Mouse (Mus musculus) heart, adult 2 months (tissue): ENCODE measurements around the gene Itgb8. TPM values are rescaled to one million over a fixed set of nuclear protein-coding genes. Genes with fewer than 3 reads are reported as not detected.

Experiments
- DNase-seq, 2 experiments: peaks; one replicate each; pipeline ENCODE4 v3.0.0; 2021
- H3K27ac ChIP-seq: fragments of 200-600 bp; 2 replicates; pipeline ENCODE4 v1.8.1; 2022
- H3K27me3 ChIP-seq: fragments of 200-500 bp; 2 replicates; pipeline ENCODE4 v1.6.1; 2012; ENCODE audit warnings: mild to moderate bottlenecking, low read length, inconsistent platforms, mixed read lengths; ENCODE audit not compliant: control insufficient read depth, insufficient read depth
- H3K36me3 ChIP-seq: fragments of 200-500 bp; 2 replicates; pipeline ENCODE4 v1.6.1; 2012; ENCODE audit warnings: low read length, inconsistent platforms; ENCODE audit not compliant: control insufficient read depth, insufficient read depth
- H3K4me1 ChIP-seq: fragments of 200-500 bp; 2 replicates; pipeline ENCODE4 v1.6.1; 2011; ENCODE audit warnings: low read length; ENCODE audit not compliant: control insufficient read depth, insufficient read depth
- H3K4me3 ChIP-seq: fragments of 200-600 bp; 2 replicates; pipeline ENCODE4 v1.8.1; 2022
- H3K79me2 ChIP-seq: fragments of 200-500 bp; replicated peaks from 2 replicates; pipeline ENCODE4 v1.6.1; 2012; ENCODE audit warnings: mild to moderate bottlenecking, inconsistent platforms, low read length, moderate library complexity, mixed read lengths; ENCODE audit not compliant: control insufficient read depth, insufficient read depth
- H3K9ac ChIP-seq: fragments of 200-500 bp; 2 replicates; pipeline ENCODE4 v1.6.1; 2012; ENCODE audit warnings: low read depth, mild to moderate bottlenecking, control low read depth, inconsistent platforms, low read length, mixed read lengths
- CTCF ChIP-seq: fragments of 200-600 bp; IDR thresholded peaks from 2 replicates; pipeline ENCODE4 v1.8.1; 2022; ENCODE audit warnings: antibody characterized with exemption, mild to moderate bottlenecking, moderate library complexity
- EP300 ChIP-seq: fragments of 200-500 bp; IDR thresholded peaks from 2 replicates; pipeline ENCODE4 v1.6.1; 2011; ENCODE audit warnings: low read depth, low read length, control low read depth; ENCODE audit not compliant: insufficient read depth
- POLR2A ChIP-seq: fragments of 200-500 bp; IDR thresholded peaks from 2 replicates; pipeline ENCODE4 v1.6.1; 2011; ENCODE audit warnings: mild to moderate bottlenecking, low read depth, low read length, control low read depth; ENCODE audit not compliant: insufficient read depth
- WGBS: fragments of 180-500 bp; shearing (Covaris S2); methylation state at CpG from one replicate; pipeline ENCODE4 v1.1.7; 2018; 5-methylcytosine and 5-hydroxymethylcytosine counted together
- intact Hi-C: fragments of 180-260 bp; cut with DNase I; formaldehyde crosslinking; loops from one replicate; pipeline ENCODE4 v1.15.1; 2025
- polyA plus RNA-seq: library from polyadenylated mRNA; depleted of rRNA; stranded (reverse); fragments of >200 nt; gene quantifications from 2 replicates; pipeline ENCODE4 v1.2.3, GENCODE M21; 2012
- total RNA-seq, 2 experiments: library from RNA; stranded (reverse); gene quantifications; 2 replicates each; pipeline ENCODE4 v1.2.3; 2021

Itgb8 gene
- total and polyA plus RNA-seq, 3 experiments, result 0.51 to 1.4 (median 1.0) TPM

DNA sequence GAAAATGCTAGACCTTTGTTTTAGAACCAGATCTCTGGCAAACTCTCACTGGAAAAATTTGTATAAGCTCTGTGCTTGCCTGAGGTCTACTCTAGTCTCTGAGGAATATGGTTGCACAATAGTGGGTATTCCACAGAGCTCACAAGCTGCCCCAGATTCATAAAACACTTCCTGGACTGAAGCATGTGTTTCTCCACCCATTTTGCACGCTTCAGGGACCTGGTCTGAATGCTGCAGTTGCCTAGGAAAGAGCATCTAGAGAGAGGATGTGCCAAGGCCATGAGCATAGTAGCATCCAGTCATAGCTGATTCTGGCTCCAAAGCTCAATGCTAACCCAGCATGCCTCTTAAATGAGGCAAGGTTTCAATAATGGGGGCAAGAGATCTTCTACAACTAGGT is 74.4 kb downstream of the Itgb8 start:
- Histone ChIP-seq H3K4me3 (no peak overlapping the region), H3K27me3 (no peaks in the 10 kb centered on the region), H3K27ac (peak overlapping the region; percentile 44), H3K36me3 (no peaks in the 10 kb centered on the region), H3K9ac (no peak overlapping the region), H3K4me1 (no peaks in the 10 kb centered on the region), H3K79me2 (no peaks in the 10 kb centered on the region)
- DNase-seq, result peak; percentile 30 to 56
- intact Hi-C loops, result no loop called here
- TF ChIP-seq POLR2A (no peak), EP300 (no peak), CTCF (no peak)
- WGBS, result 37% methylated on average over 1 of the region's 1 CpGs

DNA sequence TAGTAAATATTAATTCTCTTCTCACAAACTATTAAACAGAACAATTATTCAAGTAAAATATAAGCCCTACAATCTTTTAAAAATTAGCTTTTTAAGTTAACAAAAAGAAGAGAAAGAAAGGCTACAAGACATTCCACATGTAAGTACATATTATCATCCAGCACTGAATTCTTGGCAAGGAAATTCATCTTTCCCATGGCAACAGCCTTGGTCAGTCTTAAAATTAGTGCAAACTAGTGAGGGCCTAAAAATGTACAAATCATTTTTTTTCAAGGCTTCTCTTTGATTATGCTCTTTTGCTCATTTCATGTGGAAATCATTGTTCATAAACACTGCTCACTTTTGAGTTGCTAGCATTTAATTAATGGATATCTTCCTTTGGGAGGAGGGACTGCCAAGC is 77.8 kb downstream of the Itgb8 start:
- intact Hi-C loops, result no loop called here
- no peak for TF ChIP-seq CTCF
- TF ChIP-seq EP300, result no peak
- TF ChIP-seq POLR2A, result no peak
- Histone ChIP-seq H3K4me3 (no peak overlapping the region), H3K27me3 (no peaks in the 10 kb centered on the region), H3K27ac (no peak overlapping the region), H3K9ac (no peak overlapping the region), H3K4me1 (no peaks in the 10 kb centered on the region; the same call in 1 of the 2 replicates), H3K79me2 (no peaks in the 10 kb centered on the region), H3K36me3 (no peaks in the 10 kb centered on the region)
- no peak for DNase-seq

DNA sequence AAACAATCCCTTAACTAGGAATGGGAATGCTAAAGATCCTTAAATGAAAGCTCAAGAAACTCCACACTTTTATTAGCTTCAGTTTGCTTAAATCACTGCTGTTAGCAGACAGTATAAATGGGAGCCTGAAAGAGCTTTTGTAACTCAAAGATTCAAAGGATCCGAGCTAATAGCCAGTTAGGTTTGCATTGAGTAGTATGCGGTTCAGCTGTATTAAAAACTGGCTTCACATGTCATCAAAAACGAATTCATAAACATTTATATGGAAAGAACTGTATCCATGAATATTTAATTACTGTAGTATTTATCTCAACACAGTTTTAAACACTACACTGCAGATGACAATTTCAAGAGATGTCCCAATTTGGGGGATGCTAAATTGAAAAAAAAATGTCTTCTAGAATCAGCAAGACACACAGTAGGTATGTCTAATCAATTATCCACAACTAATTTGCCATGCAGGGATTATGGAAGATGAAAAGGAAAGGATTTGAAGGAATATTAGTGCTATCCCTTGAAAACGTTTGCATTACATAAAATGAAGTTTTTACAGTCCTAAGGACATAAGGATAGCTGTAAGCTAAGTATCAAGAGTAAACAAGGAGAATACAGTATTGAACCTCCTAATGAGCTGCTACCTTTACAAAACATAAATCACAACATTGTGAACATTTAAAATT is 79.2 kb downstream of the Itgb8 start:
- H3K9ac ChIP-seq, result no peak overlapping the region
- no peaks in the 10 kb centered on the region; the same call in 1 of the 2 replicates for H3K4me1 ChIP-seq
- DNase-seq, result no peak
- H3K27ac ChIP-seq, result no peak overlapping the region
- TF ChIP-seq EP300 (no peak), POLR2A (no peak), CTCF (no peak)
- no peaks in the 10 kb centered on the region for H3K79me2 ChIP-seq
- WGBS, result 73% methylated on average over 4 of the region's 4 CpGs
- H3K4me3 ChIP-seq, result no peak overlapping the region
- H3K36me3 ChIP-seq, result no peaks in the 10 kb centered on the region
- no peaks in the 10 kb centered on the region for H3K27me3 ChIP-seq
- intact Hi-C loops, result no loop called here

DNA sequence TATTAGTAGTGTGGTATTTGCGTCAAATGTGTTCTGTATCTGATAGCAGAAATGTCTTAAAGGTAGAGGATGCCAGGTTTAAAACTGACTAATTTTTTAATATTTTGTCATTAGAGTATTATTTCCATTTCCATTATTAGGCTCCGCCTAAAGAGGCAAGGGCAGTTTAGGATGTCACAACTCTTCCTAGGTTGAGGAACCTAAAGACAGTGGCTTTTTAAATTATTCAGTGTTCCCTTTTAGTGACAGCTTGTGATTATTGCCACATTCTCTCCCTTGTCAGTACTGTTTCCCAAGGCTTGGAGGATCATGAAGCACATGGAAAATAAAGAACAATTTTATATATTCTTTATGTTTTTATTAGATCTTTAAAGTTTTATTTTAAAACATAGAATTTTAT is 80.9 kb downstream of the Itgb8 start:
- Histone ChIP-seq H3K36me3 (no peaks in the 10 kb centered on the region), H3K27ac (no peak overlapping the region), H3K4me3 (no peak overlapping the region), H3K79me2 (no peaks in the 10 kb centered on the region), H3K4me1 (no peaks in the 10 kb centered on the region; the same call in 1 of the 2 replicates), H3K27me3 (no peaks in the 10 kb centered on the region), H3K9ac (no peak overlapping the region)
- TF ChIP-seq EP300 (no peak), CTCF (no peak), POLR2A (no peak)
- 95% methylated on average over 2 of the region's 2 CpGs for WGBS
- DNase-seq, result no peak
- intact Hi-C loops, result no loop called here

DNA sequence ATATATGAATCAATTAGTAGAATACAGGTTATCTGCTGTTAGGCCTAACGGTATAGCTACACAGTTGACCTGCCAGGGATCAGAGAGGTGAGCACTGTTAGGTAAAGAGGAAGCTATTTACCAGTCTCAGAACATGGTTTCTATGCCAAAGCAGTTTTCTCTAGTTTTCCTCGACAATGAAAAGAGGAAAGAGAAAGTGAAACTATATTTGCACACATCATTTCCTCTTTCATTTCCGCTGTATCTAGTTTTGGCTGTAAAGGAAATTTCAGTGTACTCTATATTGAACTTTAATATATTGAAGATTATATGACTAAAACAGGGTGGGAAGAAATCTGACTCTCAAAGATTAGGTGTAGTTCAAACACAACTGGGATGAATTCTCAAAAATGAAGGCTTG is 81.5 kb downstream of the Itgb8 start:
- 51% methylated on average over 3 of the region's 3 CpGs for WGBS

DNA sequence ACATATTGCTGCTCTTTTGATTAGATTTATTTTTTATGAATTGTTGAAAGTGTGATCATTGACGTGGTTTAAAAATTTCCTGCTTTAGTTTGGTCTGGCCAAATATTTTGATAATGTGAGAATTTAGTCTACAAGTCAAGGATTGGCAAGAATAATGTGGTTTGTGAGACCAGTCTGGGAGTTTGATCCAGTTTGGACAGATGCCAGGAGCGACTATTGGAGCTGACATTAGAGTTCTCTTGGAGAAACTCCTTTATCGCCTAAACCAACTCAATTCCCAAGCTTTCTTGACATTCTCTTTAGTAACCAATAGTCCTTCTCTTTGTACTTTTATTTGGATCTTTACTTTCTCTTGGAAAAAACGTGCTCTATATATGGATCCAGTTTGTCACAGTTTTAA is 83.0 kb downstream of the Itgb8 start:
- H3K9ac ChIP-seq, result no peak overlapping the region
- H3K79me2 ChIP-seq, result no peaks in the 10 kb centered on the region
- intact Hi-C loops, result no loop called here
- WGBS, result 60% methylated on average over 4 of the region's 4 CpGs
- H3K27ac ChIP-seq, result no peak overlapping the region
- H3K4me3 ChIP-seq, result no peak overlapping the region
- no peak for TF ChIP-seq EP300
- TF ChIP-seq CTCF, result no peak
- no peak for TF ChIP-seq POLR2A
- no peaks in the 10 kb centered on the region for H3K27me3 ChIP-seq
- H3K36me3 ChIP-seq, result no peaks in the 10 kb centered on the region
- peak in 1 of 2 experiments; percentile 42 for DNase-seq
- no peaks in the 10 kb centered on the region; the same call in 1 of the 2 replicates for H3K4me1 ChIP-seq

More for the DNA sequence above, 81.5 kb downstream of the Itgb8 start:
- H3K79me2 ChIP-seq, result no peaks in the 10 kb centered on the region
- no peaks in the 10 kb centered on the region for H3K27me3 ChIP-seq
- no peaks in the 10 kb centered on the region for H3K36me3 ChIP-seq
- no peak for TF ChIP-seq POLR2A
- no peak for TF ChIP-seq EP300
- TF ChIP-seq CTCF, result no peak
- H3K4me1 ChIP-seq, result no peaks in the 10 kb centered on the region; the same call in 1 of the 2 replicates
- H3K9ac ChIP-seq, result no peak overlapping the region
- H3K27ac ChIP-seq, result no peak overlapping the region
- H3K4me3 ChIP-seq, result no peak overlapping the region
- intact Hi-C loops, result no loop called here
- DNase-seq, result no peak

DNA sequence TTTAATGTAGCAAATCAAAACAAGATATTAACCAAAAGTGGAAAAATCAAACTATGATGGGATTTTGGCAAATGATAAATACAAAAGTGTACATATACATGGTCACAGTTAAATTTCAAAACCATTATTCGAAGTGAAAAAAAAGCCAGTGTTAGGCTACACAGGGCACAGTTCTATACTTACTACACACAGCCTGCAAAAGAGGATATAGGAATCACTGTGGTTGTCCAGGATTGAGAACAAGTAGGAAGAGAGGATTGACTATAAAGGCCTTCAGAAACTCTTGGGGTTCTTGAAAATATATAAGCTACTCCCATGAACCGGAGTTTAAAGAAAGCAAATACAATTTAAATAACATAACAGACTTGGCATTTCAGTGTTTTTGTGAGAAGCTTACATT is 87.6 kb downstream of the Itgb8 start:
- no peak for TF ChIP-seq CTCF
- TF ChIP-seq POLR2A, result no peak
- TF ChIP-seq EP300, result no peak
- no peaks in the 10 kb centered on the region for H3K36me3 ChIP-seq
- no peak overlapping the region for H3K27ac ChIP-seq
- DNase-seq, result no peak
- H3K4me1 ChIP-seq, result no peaks in the 10 kb centered on the region
- H3K4me3 ChIP-seq, result no peak overlapping the region
- no peaks in the 10 kb centered on the region for H3K79me2 ChIP-seq
- H3K9ac ChIP-seq, result no peak overlapping the region
- H3K27me3 ChIP-seq, result no peaks in the 10 kb centered on the region
- intact Hi-C loops, result no loop called here
- 91% methylated on average over 2 of the region's 2 CpGs for whole genome bisulfite sequencing
